Mouse (Mus musculus): ENCODE measurements around the gene Olfr385.
"Not testable (repeated sequence)": the region's sequence is repeated elsewhere in the genome, so short reads cannot be mapped to it uniquely, and the experiment has no call there.

Olfr385 gene

DNA sequence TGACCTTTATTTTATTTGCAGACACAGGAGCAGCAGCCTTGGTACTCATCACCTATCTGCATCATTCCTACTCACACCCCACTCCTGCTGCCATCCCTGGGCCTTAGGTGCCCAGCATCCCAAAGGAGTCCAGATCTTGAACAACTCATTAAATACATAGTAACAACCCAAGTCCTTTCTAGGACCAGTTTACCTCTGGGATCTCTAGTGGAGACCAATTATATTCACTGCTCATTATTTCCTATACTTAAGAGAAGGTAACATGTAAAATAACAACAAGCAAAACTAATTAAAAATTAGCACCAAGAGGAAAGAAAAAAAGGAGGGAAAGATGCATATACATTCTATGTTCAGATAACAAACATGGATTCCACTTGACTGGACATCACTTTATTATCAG lies at the start of gene Olfr385:
Gene Olfr385, minus strand, starts transcription at position 101 of the 400 bp plus-strand sequence.
- no peak for DNase-seq (ENCODE audit: low read depth, low spot score)

DNA sequence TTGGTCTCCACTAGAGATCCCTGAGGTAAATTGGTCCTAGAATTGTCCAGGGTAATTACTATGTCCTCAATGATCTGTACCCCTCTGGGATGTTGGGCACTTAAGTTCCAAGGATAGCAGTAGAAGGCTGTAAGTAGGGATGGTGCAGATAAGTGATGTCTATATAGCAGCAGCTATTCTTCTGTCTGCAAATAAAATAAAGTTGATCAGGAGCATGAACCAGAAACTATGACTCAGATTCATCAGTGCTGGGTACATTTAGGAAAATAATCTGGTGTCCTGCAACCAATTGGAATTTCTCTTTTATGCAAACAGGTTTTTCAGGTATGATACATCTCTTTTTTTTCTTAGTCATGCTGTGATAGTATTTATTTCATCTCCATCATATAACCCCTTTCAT lies 5.5 kb upstream of the Olfr385 start, which contains the start of gene Olfr384:
Gene Olfr384, plus strand, starts transcription at position 301 of the 400 bp plus-strand sequence.
- DNase-seq (ENCODE audit: low read depth, low spot score), result no peak

DNA sequence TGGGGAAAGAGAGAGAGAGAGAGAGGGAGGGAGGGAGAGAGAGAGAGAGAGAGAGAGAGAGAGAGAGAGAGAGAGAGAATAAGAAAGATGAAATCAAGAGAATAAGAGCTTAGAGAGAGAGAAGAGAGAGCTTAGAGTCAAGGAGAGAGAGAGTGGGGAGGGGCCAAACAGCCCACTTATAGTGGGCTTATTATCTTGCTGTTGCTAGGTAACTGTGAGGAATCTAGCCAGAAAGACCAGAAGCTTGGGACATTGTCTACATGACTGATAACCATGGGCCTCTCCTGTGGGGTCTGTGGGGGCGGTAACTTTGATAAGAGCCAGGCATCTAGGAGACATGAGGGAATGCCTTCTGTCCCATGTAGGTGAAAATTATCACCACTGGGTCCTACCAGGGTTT lies 9.6 kb downstream of the Olfr385 start:
- not testable (repeated sequence) for DNase-seq (ENCODE audit: low read depth, low spot score)

DNA sequence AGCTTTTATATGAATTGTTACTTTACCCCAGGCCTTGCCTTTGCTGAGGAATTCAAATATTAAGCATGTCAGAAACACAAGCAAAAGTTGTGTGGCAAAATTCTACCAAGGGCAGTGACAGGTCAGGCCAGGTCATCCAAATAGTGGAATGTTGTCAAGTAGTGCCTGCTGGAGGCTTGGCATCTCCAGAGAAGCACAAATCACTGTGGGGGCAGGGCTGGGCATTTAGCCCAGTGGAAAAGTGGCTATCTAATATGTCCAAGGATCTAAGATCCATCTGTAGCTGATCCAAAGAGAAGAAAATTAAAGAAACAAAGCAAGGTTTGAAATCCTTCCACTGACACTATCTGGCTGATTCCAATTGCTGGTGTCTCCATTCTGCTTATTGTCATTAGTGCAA lies 12.9 kb downstream of the Olfr385 start:
- no peak for DNase-seq (ENCODE audit: low read depth, low spot score)

Measured in WW6 (cell line).